7 mouse cellular contexts compared by ENCODE assay signal in genomic region chr17:69076238-69076625, GRCm38 (mm10). TPM values are rescaled to one million over a fixed set of nuclear protein-coding genes. Genes with fewer than 3 reads are reported as not detected.
A peak's percentile ranks its signal among the peaks of the same experiment; 100 is the strongest.
DNase-seq lines count a peak whose midpoint lies in the region; ATAC-seq lines count a peak whose summit lies in the region.

No protein-coding gene starts in this region.

- H3K36me3 ChIP-seq in embryonic facial prominence, embryonic 14.5 days (ENCODE audit: control insufficient read depth, insufficient read depth, low read length) = no peaks in the 10 kb centered on the region
- no peaks in the 10 kb centered on the region for H3K36me3 ChIP-seq in heart, embryonic 14.5 days (ENCODE audit: control insufficient read depth, insufficient read depth, low read length)
- no peaks in the 10 kb centered on the region for H3K36me3 ChIP-seq in limb, embryonic 15.5 days
- H3K36me3 ChIP-seq in midbrain, embryonic 16.5 days (ENCODE audit: control insufficient read depth, insufficient read depth, low read length) = no peaks in the 10 kb centered on the region

- peaks cover 52% of the 10 kb centered on the region for H3K27me3 ChIP-seq in embryonic facial prominence, embryonic 14.5 days (replicated peaks; ENCODE audit: control insufficient read depth, insufficient read depth, low read length)
- peaks cover 42% of the 10 kb centered on the region for H3K27me3 ChIP-seq in heart, embryonic 14.5 days (ENCODE audit: control insufficient read depth, insufficient read depth, low read length)
- peaks cover 47% of the 10 kb centered on the region for H3K27me3 ChIP-seq in limb, embryonic 15.5 days
- peaks cover 6% of the 10 kb centered on the region for H3K27me3 ChIP-seq in midbrain, embryonic 16.5 days (ENCODE audit: control insufficient read depth, insufficient read depth, low read depth, low read length)

- peak overlapping the region; percentile 94 for H3K4me2 ChIP-seq in embryonic facial prominence, embryonic 14.5 days (ENCODE audit: low read depth, low read length)
- peak overlapping the region; percentile 100 for H3K4me2 ChIP-seq in heart, embryonic 14.5 days (ENCODE audit: low read length)
- peak overlapping the region; percentile 99 for H3K4me2 ChIP-seq in limb, embryonic 15.5 days
- H3K4me2 ChIP-seq in midbrain, embryonic 16.5 days (ENCODE audit: low read length) = peak overlapping the region; percentile 97

- H3K27ac ChIP-seq in embryonic facial prominence, embryonic 14.5 days (replicated peaks; ENCODE audit: low read depth, low read length) = no peak overlapping the region
- no peak overlapping the region for H3K27ac ChIP-seq in heart, embryonic 14.5 days (replicated peaks in 1 of 2; ENCODE audit: control insufficient read depth in 1 of 2, insufficient read depth in 1 of 2, low read depth in 2 of 2, low read length in 2 of 2)
- H3K27ac ChIP-seq in limb, embryonic 15.5 days = no peak overlapping the region
- 0 out of 2 replicates have a peak overlapping the region, but pooled peaks have one; percentile 48 for H3K27ac ChIP-seq in midbrain, embryonic 16.5 days (ENCODE audit: low read length)

- peak overlapping the region; percentile 54 for H3K4me3 ChIP-seq in embryonic facial prominence, embryonic 14.5 days (ENCODE audit: low read depth, low read length)
- H3K4me3 ChIP-seq in heart, embryonic 14.5 days (ENCODE audit: control insufficient read depth in 1 of 2, insufficient read depth in 1 of 2, low read depth in 1 of 2, low read length in 2 of 2) = peak overlapping the region; percentile 45 to 66
- H3K4me3 ChIP-seq in limb, embryonic 15.5 days = peak overlapping the region; percentile 52
- H3K4me3 ChIP-seq in midbrain, embryonic 16.5 days (ENCODE audit: low read depth, low read length) = peak overlapping the region; percentile 67

- peak overlapping the region; percentile 45 for H3K9ac ChIP-seq in embryonic facial prominence, embryonic 14.5 days (ENCODE audit: low read depth, low read length)
- peak overlapping the region; percentile 73 for H3K9ac ChIP-seq in heart, embryonic 14.5 days (ENCODE audit: low read length)
- peak overlapping the region; percentile 31; the same call in 1 of the 2 replicates for H3K9ac ChIP-seq in limb, embryonic 15.5 days
- peak overlapping the region; percentile 74 for H3K9ac ChIP-seq in midbrain, embryonic 16.5 days (ENCODE audit: low read depth, low read length)

- H3K9me3 ChIP-seq in embryonic facial prominence, embryonic 14.5 days (ENCODE audit: control insufficient read depth, low read length) = peaks cover 6% of the 10 kb centered on the region; the same call in 1 of the 2 replicates
- H3K9me3 ChIP-seq in heart, embryonic 14.5 days (ENCODE audit: control insufficient read depth, low read length) = no peaks in the 10 kb centered on the region
- no peaks in the 10 kb centered on the region for H3K9me3 ChIP-seq in limb, embryonic 15.5 days
- no peaks in the 10 kb centered on the region for H3K9me3 ChIP-seq in midbrain, embryonic 16.5 days (replicated peaks; ENCODE audit: control insufficient read depth, low read length, poor library complexity, severe bottlenecking)

- H3K4me1 ChIP-seq in embryonic facial prominence, embryonic 14.5 days (ENCODE audit: control insufficient read depth, insufficient read depth, low read length) = no peaks in the 10 kb centered on the region
- H3K4me1 ChIP-seq in heart, embryonic 14.5 days (ENCODE audit: control insufficient read depth in 2 of 2, insufficient read depth in 2 of 2, low read length in 2 of 2) = peaks cover 0 to 10% of the 10 kb centered on the region in 2 experiments; a peak in 3 of 4 replicates
- H3K4me1 ChIP-seq in limb, embryonic 15.5 days = peaks cover 22% of the 10 kb centered on the region
- H3K4me1 ChIP-seq in midbrain, embryonic 16.5 days (ENCODE audit: control insufficient read depth, insufficient read depth, low read length) = peaks cover 7% of the 10 kb centered on the region; the same call in 1 of the 2 replicates

- DNase-seq in cerebellum, adult 11 months = peak; percentile 84
- peak; percentile 66 for DNase-seq in embryonic facial prominence, embryonic 14.5 days (ENCODE audit: low spot score)
- peak; percentile 54 for DNase-seq in kidney, postnatal 10 days
- DNase-seq in urinary bladder, postnatal 25 days (ENCODE audit: low spot score) = peak; percentile 17

- ATAC-seq in embryonic facial prominence, embryonic 14.5 days (ENCODE audit: low read depth) = peak; percentile 68
- ATAC-seq in heart, embryonic 14.5 days (ENCODE audit: insufficient number of reproducible peaks, insufficient read depth, low FRiP score, low read depth) = no peak
- 0 out of 2 replicates have a peak, but pooled peaks have one; percentile 45 for ATAC-seq in limb, embryonic 15.5 days (ENCODE audit: insufficient number of reproducible peaks, low FRiP score, low TSS enrichment, low read depth)
- ATAC-seq in midbrain, embryonic 16.5 days = peak; percentile 82

- WGBS in embryonic facial prominence, embryonic 14.5 days = 3% methylated on average over 14 of the region's 28 CpGs
- WGBS in heart, embryonic 14.5 days = under 1% methylated on average over 27 of the region's 28 CpGs
- WGBS in limb, embryonic 15.5 days = under 1% methylated on average over 28 of the region's 28 CpGs
- WGBS in midbrain, embryonic 16.5 days = 0% methylated on average over 28 of the region's 28 CpGs

RNA-seq across cellular contexts. Expression of gene Epb41l3, which starts 0.7 kb away (rescaled TPM):
- polyA plus RNA-seq in embryonic facial prominence, embryonic 14.5 days (2014; fragmentation: Nextera tagmentation; extraction: Ambion mirVana) = 127 and 142 TPM in 2 replicates
- 122 and 126 TPM in 2 replicates for polyA plus RNA-seq in heart, embryonic 14.5 days (2014; fragmentation: Nextera tagmentation; extraction: Ambion mirVana)
- polyA plus RNA-seq in limb, embryonic 15.5 days (2015; fragmentation: Nextera tagmentation; extraction: Ambion mirVana) = 134 and 137 TPM in 2 replicates
- polyA plus RNA-seq in midbrain, embryonic 16.5 days (2015; fragmentation: Nextera tagmentation; extraction: Ambion mirVana) = 77.7 and 78.8 TPM in 2 replicates

Comparison
In these comparisons a context has a peak if more than half of its experiments do, and no peak if none do; other contexts are left out.
1. DNase-seq: peak in every context shown above with its lines; median percentile 84 in cerebellum, adult 11 months; 66 in embryonic facial prominence, embryonic 14.5 days; 54 in kidney, postnatal 10 days; 17 in urinary bladder, postnatal 25 days.